In the genomic region with DNA sequence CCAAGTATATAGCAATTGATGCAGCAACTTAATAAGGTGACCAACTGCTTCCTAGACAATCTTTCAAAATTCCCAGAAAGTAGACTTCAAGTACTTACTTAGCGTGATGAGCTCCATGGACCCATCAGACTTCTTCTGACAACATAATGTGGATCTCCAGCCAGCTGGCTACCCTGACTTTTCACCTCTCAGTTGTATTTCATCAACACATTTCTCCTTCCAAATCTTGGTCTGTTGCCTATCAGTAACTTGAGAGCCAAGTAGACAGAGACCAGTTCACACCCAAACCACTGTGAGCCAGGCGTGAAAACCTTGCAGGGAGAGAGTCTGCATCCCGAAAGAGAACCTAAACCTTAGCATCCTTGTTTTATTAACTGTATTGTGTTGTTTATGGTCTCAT, we compare ENCODE assay signal across 20 mouse cellular contexts.
"Had no signal": no experiment of that assay in that cellular context is flagged by ENCODE, and none has a peak within 500 bp of the region (broad histone marks: within the 10 kb centered on the region; RNA-seq: fewer than 3 reads in every experiment).

No protein-coding gene starts in this region.

- H3K4me1 ChIP-seq: kidney, embryonic 15.5 days; limb, embryonic 10.5 days; limb, embryonic 13.5 days; liver, embryonic 12.5 days; midbrain, embryonic 12.5 days; midbrain, embryonic 15.5 days; neural tube, embryonic 13.5 days; stomach, embryonic 15.5 days had no signal

- H3K4me3 ChIP-seq: kidney, embryonic 15.5 days; layer of hippocampus, adult 2 months; limb, embryonic 10.5 days; limb, embryonic 13.5 days; liver, embryonic 12.5 days; liver, embryonic 15.5 days; midbrain, embryonic 12.5 days; midbrain, embryonic 15.5 days; neural tube, embryonic 13.5 days; stomach, embryonic 15.5 days had no signal

- H3K4me2 ChIP-seq: kidney, embryonic 15.5 days; limb, embryonic 13.5 days; liver, embryonic 12.5 days; liver, embryonic 15.5 days; midbrain, embryonic 12.5 days; midbrain, embryonic 15.5 days; neural tube, embryonic 13.5 days; stomach, embryonic 15.5 days had no signal

- ATAC-seq: intestine, postnatal 0 days; liver, embryonic 12.5 days; midbrain, embryonic 15.5 days had no signal

- H3K27me3 ChIP-seq: kidney, embryonic 15.5 days; limb, embryonic 13.5 days; liver, embryonic 12.5 days; liver, embryonic 15.5 days; midbrain, embryonic 12.5 days; midbrain, embryonic 15.5 days; neural tube, embryonic 13.5 days; stomach, embryonic 15.5 days had no signal

- H3K36me3 ChIP-seq: kidney, embryonic 15.5 days; limb, embryonic 10.5 days; limb, embryonic 13.5 days; liver, embryonic 12.5 days; liver, embryonic 15.5 days; midbrain, embryonic 12.5 days; midbrain, embryonic 15.5 days; neural tube, embryonic 13.5 days; stomach, embryonic 15.5 days had no signal

- H3K9ac ChIP-seq: kidney, embryonic 15.5 days; limb, embryonic 13.5 days; liver, embryonic 12.5 days; liver, embryonic 15.5 days; midbrain, embryonic 12.5 days; midbrain, embryonic 15.5 days; neural tube, embryonic 13.5 days; stomach, embryonic 15.5 days had no signal

- DNase-seq: kidney, postnatal 25 days; layer of hippocampus, adult 9-11 months; liver; lung, adult 18-20 months; retina, postnatal 1 day; right cerebral cortex, postnatal 25 days; spleen, adult 18-20 months; thymus, postnatal 25 days had no signal

- H3K9me3 ChIP-seq: kidney, embryonic 15.5 days; limb, embryonic 10.5 days; limb, embryonic 13.5 days; liver, embryonic 12.5 days; liver, embryonic 15.5 days; midbrain, embryonic 12.5 days; midbrain, embryonic 15.5 days; neural tube, embryonic 13.5 days; stomach, embryonic 15.5 days had no signal

- H3K27ac ChIP-seq: kidney, embryonic 15.5 days; layer of hippocampus, adult 2 months; limb, embryonic 10.5 days; limb, embryonic 13.5 days; liver, embryonic 12.5 days; liver, embryonic 15.5 days; macrophage; midbrain, embryonic 12.5 days; midbrain, embryonic 15.5 days; neural tube, embryonic 13.5 days; stomach, embryonic 15.5 days had no signal
